Mouse (Mus musculus) heart, adult 2 months (tissue): ENCODE measurements around the gene Lsm10. TPM values are rescaled to one million over a fixed set of nuclear protein-coding genes. Genes with fewer than 3 reads are reported as not detected.

Source experiments
- DNase-seq, 2 experiments: peaks; one replicate each; pipeline ENCODE4 v3.0.0; 2021
- H3K27ac ChIP-seq: fragments of 200-600 bp; 2 replicates; pipeline ENCODE4 v1.8.1; 2022
- H3K27me3 ChIP-seq: fragments of 200-500 bp; 2 replicates; pipeline ENCODE4 v1.6.1; 2012; ENCODE audit warnings: mild to moderate bottlenecking, low read length, inconsistent platforms, mixed read lengths; ENCODE audit not compliant: control insufficient read depth, insufficient read depth
- H3K36me3 ChIP-seq: fragments of 200-500 bp; 2 replicates; pipeline ENCODE4 v1.6.1; 2012; ENCODE audit warnings: low read length, inconsistent platforms; ENCODE audit not compliant: control insufficient read depth, insufficient read depth
- H3K4me1 ChIP-seq: fragments of 200-500 bp; 2 replicates; pipeline ENCODE4 v1.6.1; 2011; ENCODE audit warnings: low read length; ENCODE audit not compliant: control insufficient read depth, insufficient read depth
- H3K4me3 ChIP-seq: fragments of 200-600 bp; 2 replicates; pipeline ENCODE4 v1.8.1; 2022
- H3K79me2 ChIP-seq: fragments of 200-500 bp; replicated peaks from 2 replicates; pipeline ENCODE4 v1.6.1; 2012; ENCODE audit warnings: mild to moderate bottlenecking, inconsistent platforms, low read length, moderate library complexity, mixed read lengths; ENCODE audit not compliant: control insufficient read depth, insufficient read depth
- H3K9ac ChIP-seq: fragments of 200-500 bp; 2 replicates; pipeline ENCODE4 v1.6.1; 2012; ENCODE audit warnings: low read depth, mild to moderate bottlenecking, control low read depth, inconsistent platforms, low read length, mixed read lengths
- CTCF ChIP-seq: fragments of 200-600 bp; IDR thresholded peaks from 2 replicates; pipeline ENCODE4 v1.8.1; 2022; ENCODE audit warnings: antibody characterized with exemption, mild to moderate bottlenecking, moderate library complexity
- EP300 ChIP-seq: fragments of 200-500 bp; IDR thresholded peaks from 2 replicates; pipeline ENCODE4 v1.6.1; 2011; ENCODE audit warnings: low read depth, low read length, control low read depth; ENCODE audit not compliant: insufficient read depth
- POLR2A ChIP-seq: fragments of 200-500 bp; IDR thresholded peaks from 2 replicates; pipeline ENCODE4 v1.6.1; 2011; ENCODE audit warnings: mild to moderate bottlenecking, low read depth, low read length, control low read depth; ENCODE audit not compliant: insufficient read depth
- WGBS: fragments of 180-500 bp; shearing (Covaris S2); methylation state at CpG from one replicate; pipeline ENCODE4 v1.1.7; 2018; 5-methylcytosine and 5-hydroxymethylcytosine counted together
- intact Hi-C: fragments of 180-260 bp; cut with DNase I; formaldehyde crosslinking; loops from one replicate; pipeline ENCODE4 v1.15.1; 2025
- polyA plus RNA-seq: library from polyadenylated mRNA; depleted of rRNA; stranded (reverse); fragments of >200 nt; gene quantifications from 2 replicates; pipeline ENCODE4 v1.2.3, GENCODE M21; 2012
- total RNA-seq, 2 experiments: library from RNA; stranded (reverse); gene quantifications; 2 replicates each; pipeline ENCODE4 v1.2.3; 2021

The Lsm10 gene
- total and polyA plus RNA-seq, 3 experiments, result 17.0 to 33.1 (median 18.9) TPM

- Histone ChIP-seq H3K4me1 (peaks cover 13% of the 10 kb centered on the region), H3K27me3 (no peaks in the 10 kb centered on the region), H3K36me3 (no peaks in the 10 kb centered on the region), H3K27ac (no peak overlapping the region), H3K9ac (no peak overlapping the region), H3K4me3 (no peak overlapping the region), H3K79me2 (peaks cover 13% of the 10 kb centered on the region)
- WGBS, result 72% methylated on average over 8 of the region's 8 CpGs
- intact Hi-C loops, result no loop called here
- no peak for DNase-seq
- TF ChIP-seq POLR2A, result no peak
Observed at GRCm38 (mm10) chr4:126117116-126117515, 20.7 kb downstream of the Lsm10 start.

GRCm38 (mm10) chr4:126118651-126119050 is 22.2 kb downstream of the Lsm10 start:
- H3K9ac ChIP-seq, result no peak overlapping the region

GRCm38 (mm10) chr4:126119051-126119450 is 22.6 kb downstream of the Lsm10 start:
- no peak for DNase-seq

More at GRCm38 (mm10) chr4:126118651-126119050, 22.2 kb downstream of the Lsm10 start:
- TF ChIP-seq EP300 (no peak), CTCF (no peak), POLR2A (no peak)
- Histone ChIP-seq H3K4me3 (no peak overlapping the region), H3K27ac (no peak overlapping the region), H3K27me3 (no peaks in the 10 kb centered on the region), H3K4me1 (peaks cover 9% of the 10 kb centered on the region), H3K36me3 (no peaks in the 10 kb centered on the region), H3K79me2 (peaks cover 14% of the 10 kb centered on the region)
- WGBS, result 79% methylated on average over 4 of the region's 4 CpGs
- no peak for DNase-seq
- intact Hi-C loops, result no loop called here

DNA sequence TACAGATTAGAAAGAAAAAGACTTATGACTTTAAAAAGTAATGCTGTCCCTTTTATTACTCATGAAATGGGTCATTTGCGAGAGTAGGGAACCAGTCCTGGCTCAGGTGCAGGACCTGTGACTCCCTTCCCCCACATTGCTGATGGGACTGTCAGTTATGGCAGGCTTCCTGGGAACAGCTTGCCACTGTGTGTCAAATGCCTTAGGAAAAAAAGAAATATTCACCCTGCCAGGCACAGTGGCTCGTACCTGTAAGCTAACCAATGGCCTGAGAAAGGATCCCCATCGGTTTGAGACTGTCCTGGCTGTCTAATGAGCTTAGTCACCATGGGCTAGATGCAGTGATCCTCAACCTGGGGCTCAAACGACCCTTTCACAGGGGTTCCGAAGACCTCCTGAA is 23.6 kb downstream of the Lsm10 start:
- Histone ChIP-seq H3K79me2 (peaks cover 11% of the 10 kb centered on the region; the same call in 1 of the 2 replicates), H3K27ac (no peak overlapping the region; the same call in 1 of the 2 replicates), H3K36me3 (peaks cover 2% of the 10 kb centered on the region; the same call in 1 of the 2 replicates), H3K4me1 (peaks cover 5% of the 10 kb centered on the region), H3K4me3 (no peak overlapping the region), H3K27me3 (no peaks in the 10 kb centered on the region), H3K9ac (no peak overlapping the region)
- WGBS, result 81% methylated on average over 5 of the region's 5 CpGs
- no peak for DNase-seq
- intact Hi-C loops, result no loop called here
- TF ChIP-seq POLR2A (no peak), EP300 (no peak), CTCF (no peak)

More at GRCm38 (mm10) chr4:126119051-126119450, 22.6 kb downstream of the Lsm10 start:
- peaks cover 13% of the 10 kb centered on the region; the same call in 1 of the 2 replicates for H3K79me2 ChIP-seq
- WGBS, result 79% methylated on average over 1 of the region's 1 CpGs
- TF ChIP-seq EP300 (no peak), POLR2A (no peak), CTCF (no peak)
- no peak overlapping the region for H3K27ac ChIP-seq
- peaks cover 2% of the 10 kb centered on the region; the same call in 1 of the 2 replicates for H3K36me3 ChIP-seq
- peaks cover 5% of the 10 kb centered on the region for H3K4me1 ChIP-seq
- H3K4me3 ChIP-seq, result no peak overlapping the region
- H3K27me3 ChIP-seq, result no peaks in the 10 kb centered on the region
- intact Hi-C loops, result no loop called here
- H3K9ac ChIP-seq, result no peak overlapping the region

DNA sequence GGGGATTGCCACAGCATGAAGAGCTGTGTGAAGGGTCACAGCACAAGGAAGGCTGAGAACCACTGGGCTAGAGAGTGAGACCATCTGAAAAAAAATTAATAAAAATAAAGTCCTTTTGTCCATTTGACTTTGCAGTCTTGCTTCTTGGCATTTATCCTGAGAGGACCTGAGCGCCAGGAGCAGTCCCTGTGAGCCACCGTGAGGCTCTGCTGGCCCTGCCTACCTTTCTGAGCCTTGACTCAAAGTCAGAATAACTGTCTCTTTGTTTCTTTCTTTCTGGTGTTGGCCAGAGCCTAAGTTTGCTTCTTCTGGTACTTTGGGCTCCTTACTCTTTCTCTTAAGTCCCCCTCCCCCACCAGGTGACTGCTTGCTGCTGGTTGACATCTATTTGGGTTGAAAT is 24.1 kb downstream of the Lsm10 start:
- intact Hi-C loops, result no loop called here
- TF ChIP-seq CTCF (no peak), POLR2A (no peak), EP300 (no peak)
- 63% methylated on average over 2 of the region's 2 CpGs for WGBS

GRCm38 (mm10) chr4:126123309-126124040 is 27.1 kb downstream of the Lsm10 start:
- Histone ChIP-seq H3K79me2 (peaks cover 6% of the 10 kb centered on the region; the same call in 1 of the 2 replicates), H3K4me1 (peaks cover 5% of the 10 kb centered on the region; the same call in 1 of the 2 replicates), H3K9ac (no peak overlapping the region), H3K27me3 (no peaks in the 10 kb centered on the region), H3K4me3 (no peak overlapping the region), H3K27ac (no peak overlapping the region), H3K36me3 (peaks cover 2% of the 10 kb centered on the region; the same call in 1 of the 2 replicates)
- intact Hi-C loops, result no loop called here
- no peak for TF ChIP-seq CTCF
- no peak for TF ChIP-seq POLR2A
- TF ChIP-seq EP300, result no peak
- DNase-seq, result no peak
- WGBS, result 62% methylated on average over 10 of the region's 10 CpGs

More for the DNA sequence above, 24.1 kb downstream of the Lsm10 start:
- H3K4me3 ChIP-seq, result no peak overlapping the region
- no peaks in the 10 kb centered on the region for H3K27me3 ChIP-seq
- peaks cover 11% of the 10 kb centered on the region; the same call in 1 of the 2 replicates for H3K79me2 ChIP-seq
- no peak for DNase-seq
- peaks cover 2% of the 10 kb centered on the region; the same call in 1 of the 2 replicates for H3K36me3 ChIP-seq
- H3K4me1 ChIP-seq, result peaks cover 5% of the 10 kb centered on the region
- no peak overlapping the region for H3K9ac ChIP-seq
- H3K27ac ChIP-seq, result no peak overlapping the region; the same call in 1 of the 2 replicates
